Mouse (Mus musculus): Measurements from ENCODE around the gene Srgap2. TPM values are rescaled to one million over a fixed set of nuclear protein-coding genes. Genes with fewer than 3 reads are reported as not detected.
A peak's percentile ranks its signal among the peaks of the same experiment; 100 is the strongest.

The Srgap2 gene
- polyA plus RNA-seq, 1 experiment: 41.2 TPM

GRCm38 (mm10) chr1:131528081-131528507 is 942 bp upstream of the Srgap2 start:
- no peak overlapping the region for H3K27ac ChIP-seq (ENCODE audit: insufficient read depth, low read length)

GRCm38 (mm10) chr1:131526371-131527270 is 531 bp downstream of the Srgap2 start:
- H3K4me1 ChIP-seq (ENCODE audit: control insufficient read depth, insufficient read depth, low read length): peaks cover 3% of the 10 kb centered on the region
- H3K27ac ChIP-seq (ENCODE audit: insufficient read depth, low read length): peak overlapping the region; percentile 79
- TF ChIP-seq CTCF (IDR thresholded peaks at IDR 0.05; ENCODE audit: extremely low read depth, insufficient read depth, low read length) (no peak), POLR2A (IDR thresholded peaks at IDR 0.05; ENCODE audit: extremely low read depth, insufficient read depth, low read length) (no peak; the same call in 1 of the 2 replicates)
- H3K4me3 ChIP-seq (ENCODE audit: insufficient read depth, low read length): peak overlapping the region; percentile 93

More at GRCm38 (mm10) chr1:131528081-131528507, 942 bp upstream of the Srgap2 start:
- no peak for TF ChIP-seq CTCF (IDR thresholded peaks at IDR 0.05; ENCODE audit: extremely low read depth, insufficient read depth, low read length)
- no peak; the same call in 1 of the 2 replicates for TF ChIP-seq POLR2A (IDR thresholded peaks at IDR 0.05; ENCODE audit: extremely low read depth, insufficient read depth, low read length)
- H3K4me3 ChIP-seq (ENCODE audit: insufficient read depth, low read length): peak overlapping the region; percentile 52
- H3K4me1 ChIP-seq (ENCODE audit: control insufficient read depth, insufficient read depth, low read length): no peaks in the 10 kb centered on the region; the same call in none of the 2 replicates

GRCm38 (mm10) chr1:131525586-131526271 is 1.4 kb downstream of the Srgap2 start:
- Histone ChIP-seq H3K4me3 (ENCODE audit: insufficient read depth, low read length) (peak overlapping the region; percentile 93), H3K4me1 (ENCODE audit: control insufficient read depth, insufficient read depth, low read length) (peaks cover 3% of the 10 kb centered on the region), H3K27ac (ENCODE audit: insufficient read depth, low read length) (peak overlapping the region; percentile 79)
- TF ChIP-seq CTCF (IDR thresholded peaks at IDR 0.05; ENCODE audit: extremely low read depth, insufficient read depth, low read length) (no peak), POLR2A (IDR thresholded peaks at IDR 0.05; ENCODE audit: extremely low read depth, insufficient read depth, low read length) (no peak)

GRCm38 (mm10) chr1:131525101-131525585 is 2.0 kb downstream of the Srgap2 start:
- Histone ChIP-seq H3K4me1 (ENCODE audit: control insufficient read depth, insufficient read depth, low read length) (peaks cover 3% of the 10 kb centered on the region), H3K4me3 (ENCODE audit: insufficient read depth, low read length) (peak overlapping the region; percentile 93), H3K27ac (ENCODE audit: insufficient read depth, low read length) (peak overlapping the region; percentile 83; the same call in 1 of the 2 replicates)
- TF ChIP-seq POLR2A (IDR thresholded peaks at IDR 0.05; ENCODE audit: extremely low read depth, insufficient read depth, low read length): peak; percentile 36; the same call in 1 of the 2 replicates
- no peak for TF ChIP-seq CTCF (IDR thresholded peaks at IDR 0.05; ENCODE audit: extremely low read depth, insufficient read depth, low read length)

GRCm38 (mm10) chr1:131523794-131524193 is 3.4 kb downstream of the Srgap2 start:
- Histone ChIP-seq H3K27ac (ENCODE audit: insufficient read depth, low read length) (no peak overlapping the region), H3K4me1 (ENCODE audit: control insufficient read depth, insufficient read depth, low read length) (peaks cover 8% of the 10 kb centered on the region), H3K4me3 (ENCODE audit: insufficient read depth, low read length) (peak overlapping the region; percentile 93)
- TF ChIP-seq CTCF (IDR thresholded peaks at IDR 0.05; ENCODE audit: extremely low read depth, insufficient read depth, low read length): no peak
- TF ChIP-seq POLR2A (IDR thresholded peaks at IDR 0.05; ENCODE audit: extremely low read depth, insufficient read depth, low read length): no peak

GRCm38 (mm10) chr1:131516588-131516987 is 10.6 kb downstream of the Srgap2 start:
- no peak overlapping the region for H3K4me3 ChIP-seq (ENCODE audit: insufficient read depth, low read length)
- TF ChIP-seq CTCF (IDR thresholded peaks at IDR 0.05; ENCODE audit: extremely low read depth, insufficient read depth, low read length): no peak
- TF ChIP-seq POLR2A (IDR thresholded peaks at IDR 0.05; ENCODE audit: extremely low read depth, insufficient read depth, low read length): no peak
- no peak overlapping the region for H3K27ac ChIP-seq (ENCODE audit: insufficient read depth, low read length)
- H3K4me1 ChIP-seq (ENCODE audit: control insufficient read depth, insufficient read depth, low read length): peaks cover 9% of the 10 kb centered on the region; the same call in 1 of the 2 replicates

- Histone ChIP-seq H3K4me3 (ENCODE audit: insufficient read depth, low read length) (no peak overlapping the region), H3K27ac (ENCODE audit: insufficient read depth, low read length) (no peak overlapping the region), H3K4me1 (ENCODE audit: control insufficient read depth, insufficient read depth, low read length) (peaks cover 4% of the 10 kb centered on the region; the same call in 1 of the 2 replicates)
- TF ChIP-seq CTCF (IDR thresholded peaks at IDR 0.05; ENCODE audit: extremely low read depth, insufficient read depth, low read length) (no peak), POLR2A (IDR thresholded peaks at IDR 0.05; ENCODE audit: extremely low read depth, insufficient read depth, low read length) (no peak)
These were observed 13.0 kb downstream of the Srgap2 start for GRCm38 (mm10) chr1:131514197-131514596.

- TF ChIP-seq POLR2A (IDR thresholded peaks at IDR 0.05; ENCODE audit: extremely low read depth, insufficient read depth, low read length) (no peak), CTCF (IDR thresholded peaks at IDR 0.05; ENCODE audit: extremely low read depth, insufficient read depth, low read length) (no peak)
- Histone ChIP-seq H3K27ac (ENCODE audit: insufficient read depth, low read length) (no peak overlapping the region), H3K4me1 (ENCODE audit: control insufficient read depth, insufficient read depth, low read length) (peaks cover 4% of the 10 kb centered on the region; the same call in 1 of the 2 replicates), H3K4me3 (ENCODE audit: insufficient read depth, low read length) (no peak overlapping the region)
These were observed 14.0 kb downstream of the Srgap2 start for GRCm38 (mm10) chr1:131513136-131513535.

All from cortical plate, adult 2 months (tissue).